ENCODE assay signal across 8 mouse cellular contexts in genomic region chr16:30550748-30551192, GRCm38 (mm10). TPM values are rescaled to one million over a fixed set of nuclear protein-coding genes. Genes with fewer than 3 reads are reported as not detected.
DNase-seq lines count a peak whose midpoint lies in the region; ATAC-seq and TF ChIP-seq lines count a peak whose summit lies in the region.

Gene Tmem44 (minus strand): TSS chr16:30550842.

- H3K4me2 ChIP-seq in embryonic facial prominence, embryonic 12.5 days (replicated peaks): peak within 1 kb of the TSS; percentile 69
- H3K4me2 ChIP-seq in liver, embryonic 13.5 days: peak within 1 kb of the TSS; percentile 92

- ATAC-seq in embryonic facial prominence, embryonic 12.5 days (ENCODE audit: insufficient number of reproducible peaks, insufficient read depth, low FRiP score, low TSS enrichment): peak; percentile 22; the same call in 1 of the 2 replicates
- peak; percentile 22; the same call in 1 of the 2 replicates for ATAC-seq in liver, embryonic 13.5 days (ENCODE audit: low read depth)

- 5% methylated on average over 14 of the region's 14 CpGs for WGBS in embryonic facial prominence, embryonic 12.5 days
- WGBS in hindbrain, embryonic 10.5 days: 8% methylated on average over 14 of the region's 14 CpGs
- WGBS in liver, embryonic 13.5 days (ENCODE audit: insufficient replicate concordance): 10% methylated on average over 14 of the region's 14 CpGs

- peaks cover 18% of the 10 kb centered on the region; the same call in 1 of the 2 replicates for H3K9me3 ChIP-seq in embryonic facial prominence, embryonic 12.5 days
- peaks cover 16% of the 10 kb centered on the region; the same call in 1 of the 2 replicates for H3K9me3 ChIP-seq in hindbrain, embryonic 10.5 days
- no peaks in the 10 kb centered on the region for H3K9me3 ChIP-seq in liver, embryonic 13.5 days (replicated peaks)

- H3K4me3 ChIP-seq in left cerebral cortex, adult 2 months: peak within 1 kb of the TSS; percentile 71
- peak within 1 kb of the TSS; percentile 72 for H3K4me3 ChIP-seq in embryonic facial prominence, embryonic 12.5 days
- H3K4me3 ChIP-seq in hindbrain, embryonic 10.5 days: peak within 1 kb of the TSS; percentile 80
- H3K4me3 ChIP-seq in liver, embryonic 13.5 days (replicated peaks): peak within 1 kb of the TSS; percentile 68

- H3K9ac ChIP-seq in embryonic facial prominence, embryonic 12.5 days: peak within 1 kb of the TSS; percentile 74
- H3K9ac ChIP-seq in liver, embryonic 13.5 days: peak within 1 kb of the TSS; percentile 77

- TF ChIP-seq CTCF in left cerebral cortex, adult 2 months (IDR thresholded peaks at IDR 0.05): no peak

- peaks cover 14% of the 10 kb centered on the region for H3K36me3 ChIP-seq in embryonic facial prominence, embryonic 12.5 days
- H3K36me3 ChIP-seq in hindbrain, embryonic 10.5 days: peaks cover 22% of the 10 kb centered on the region
- H3K36me3 ChIP-seq in liver, embryonic 13.5 days: no peaks in the 10 kb centered on the region

- no peaks in the 10 kb centered on the region for H3K27me3 ChIP-seq in embryonic facial prominence, embryonic 12.5 days
- H3K27me3 ChIP-seq in hindbrain, embryonic 10.5 days (ENCODE audit: insufficient read depth, poor library complexity, severe bottlenecking): peaks cover 21% of the 10 kb centered on the region; the same call in 1 of the 2 replicates
- peaks cover 54% of the 10 kb centered on the region for H3K27me3 ChIP-seq in liver, embryonic 13.5 days

- peaks cover 11% of the 10 kb centered on the region; the same call in 1 of the 2 replicates for H3K4me1 ChIP-seq in embryonic facial prominence, embryonic 12.5 days
- H3K4me1 ChIP-seq in hindbrain, embryonic 10.5 days (replicated peaks): peaks cover 31% of the 10 kb centered on the region
- peaks cover 20% of the 10 kb centered on the region for H3K4me1 ChIP-seq in liver, embryonic 13.5 days (replicated peaks)

- intact Hi-C loops in left cerebral cortex, adult 2 months (cut with DNase I): no loop called here

- peak within 1 kb of the TSS; percentile 94 for H3K27ac ChIP-seq in left cerebral cortex, adult 2 months
- H3K27ac ChIP-seq in embryonic facial prominence, embryonic 12.5 days: peak within 1 kb of the TSS; percentile 50; the same call in 1 of the 2 replicates
- peak within 1 kb of the TSS; percentile 97 for H3K27ac ChIP-seq in hindbrain, embryonic 10.5 days
- H3K27ac ChIP-seq in liver, embryonic 13.5 days: no peak within 1 kb of the TSS

- DNase-seq in left cerebral cortex, adult 2 months (ENCODE audit: extremely low spot score in 1 of 2, low spot score in 2 of 2): no peak
- no peak for DNase-seq in left cerebral cortex, adult 11 months (ENCODE audit: low spot score)
- no peak for DNase-seq in hindbrain, embryonic 10.5 days (ENCODE audit: low spot score)
- no peak for DNase-seq in liver, embryonic 13.5 days
- DNase-seq in natural killer cell, adult 2 months (ENCODE audit: low spot score in 2 of 2): no peak
- DNase-seq in spleen, postnatal 10 days (ENCODE audit: low spot score in 2 of 2): no peak
- no peak for DNase-seq in spleen, postnatal 14 days (ENCODE audit: low spot score in 2 of 2)

RNA-seq across cellular contexts. Expression of gene Tmem44, which starts in this region (rescaled TPM):
- total RNA-seq in left cerebral cortex, adult 2 months (2021): 10 to 100 TPM; 69.9 to 74.0 TPM
- polyA plus RNA-seq in embryonic facial prominence, embryonic 12.5 days (2016; fragmentation: Nextera tagmentation; extraction: Ambion mirVana): 39.5 and 41.4 TPM in 2 replicates
- 22.8 and 39.3 TPM in 2 replicates for polyA plus RNA-seq in hindbrain, embryonic 10.5 days (2016; fragmentation: Nextera tagmentation; extraction: Ambion mirVana)
- polyA plus RNA-seq in liver, embryonic 13.5 days (2015; fragmentation: Nextera tagmentation; extraction: Ambion mirVana): 1.0 and 1.2 TPM in 2 replicates

Comparison
In these comparisons a context has a peak if more than half of its experiments do, and no peak if none do; other contexts are left out.
1. RNA of gene Tmem44 (polyA plus RNA-seq): 39.5 to 41.4 TPM in embryonic facial prominence, embryonic 12.5 days and 22.8 to 39.3 TPM in hindbrain, embryonic 10.5 days; 1.0 to 1.2 TPM in liver, embryonic 13.5 days; every median in the first group is over 10 times any median in the second.
2. Peak in every context shown above with its lines, with median percentiles within 50 percentile points of each other: H3K4me3 ChIP-seq.